Mouse (Mus musculus) cortical plate, adult 2 months (tissue): ENCODE data around the gene Lrrc8d.

Experiments
- CTCF ChIP-seq: fragments of 200-500 bp; IDR thresholded peaks from 2 replicates; pipeline ENCODE4 v1.5.1; 2011; ENCODE audit warnings: mild to moderate bottlenecking, control low read depth, low read length; ENCODE audit not compliant: insufficient read depth; ENCODE audit errors: extremely low read depth
- POLR2A ChIP-seq: fragments of 200-500 bp; IDR thresholded peaks from 2 replicates; pipeline ENCODE4 v1.6.1; 2011; ENCODE audit warnings: mild to moderate bottlenecking, low read length, control low read depth; ENCODE audit not compliant: insufficient read depth; ENCODE audit errors: extremely low read depth

- TF ChIP-seq POLR2A (no peak), CTCF (no peak)
Observed at GRCm38 (mm10) chr5:105661894-105662293, 37.9 kb upstream of the Lrrc8d start.
